Mouse (Mus musculus): ENCODE measurements around the gene AC131692.1.

DNA sequence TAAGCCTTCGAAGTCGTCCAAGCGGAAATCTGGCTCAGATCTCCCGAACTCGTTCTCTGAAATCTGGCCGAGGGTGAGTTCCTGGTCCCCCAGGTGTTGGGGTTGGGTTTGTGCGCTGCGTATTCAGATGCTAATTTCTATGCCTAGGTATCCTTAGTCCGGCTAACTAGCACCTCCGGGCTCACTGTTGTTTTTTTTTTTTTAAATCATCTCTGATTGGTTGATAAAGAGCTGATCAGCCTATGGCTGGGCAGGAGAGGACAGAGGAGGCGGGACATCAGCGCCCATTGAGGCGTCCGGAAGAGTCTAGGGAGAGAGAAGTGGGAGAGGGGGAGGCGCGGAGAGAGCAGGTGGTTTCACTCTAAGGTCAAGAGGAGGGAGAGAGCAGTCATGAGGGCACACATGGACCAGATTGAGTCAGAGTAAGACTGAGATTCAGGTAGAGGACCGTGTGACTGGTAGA, 8.8 kb upstream of the AC131692.1 start:
- no peak for TF ChIP-seq POLR2A (IDR thresholded peaks at IDR 0.05; ENCODE audit: insufficient read length, low read depth)
- no peak for TF ChIP-seq TCF12 (IDR thresholded peaks at IDR 0.05; ENCODE audit: insufficient read depth, poor library complexity, severe bottlenecking)
- no peak for TF ChIP-seq E2F4 (IDR thresholded peaks at IDR 0.05; ENCODE audit: insufficient read depth)
- TF ChIP-seq MAX (IDR thresholded peaks at IDR 0.05; ENCODE audit: low read depth): no peak

All from myocyte (in vitro differentiated cells).